Mouse (Mus musculus) testis, postnatal 14 days (tissue): Measurements from ENCODE around the gene Vax2.
A peak's percentile ranks its signal among the peaks of the same experiment; 100 is the strongest.

Source experiments
- DNase-seq: peaks from one replicate; pipeline ENCODE4 v3.0.0; 2021; ENCODE audit warnings: low spot score

The Vax2 gene

DNA sequence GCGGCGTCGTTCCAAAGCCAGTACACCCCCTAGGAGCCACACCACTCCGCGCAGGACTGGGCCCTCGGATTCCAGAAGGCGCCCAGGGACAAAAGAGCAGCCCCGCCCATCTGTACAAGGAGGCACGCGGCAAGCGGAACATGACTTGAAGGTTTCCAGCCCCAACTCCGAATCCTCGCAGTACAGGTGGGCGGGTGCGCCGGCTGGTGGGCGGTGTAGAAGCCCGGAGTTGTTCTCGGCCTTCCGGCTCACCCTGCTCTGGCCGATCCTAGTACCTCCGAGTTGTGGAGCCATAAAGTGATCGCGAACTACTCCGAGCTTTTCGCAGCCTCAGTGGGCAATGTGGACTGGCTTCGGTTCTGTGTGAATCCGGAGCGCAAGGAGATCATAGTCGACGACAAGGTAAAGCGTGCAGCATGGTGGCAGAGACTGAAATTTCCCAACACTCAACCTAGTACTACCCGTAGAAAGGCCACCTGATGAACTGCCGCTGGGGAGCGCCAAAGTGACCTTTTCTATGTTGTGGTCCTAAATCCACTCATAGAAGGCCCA lies 51.9 kb downstream of the Vax2 start:
- DNase-seq = peak; percentile 63

DNA sequence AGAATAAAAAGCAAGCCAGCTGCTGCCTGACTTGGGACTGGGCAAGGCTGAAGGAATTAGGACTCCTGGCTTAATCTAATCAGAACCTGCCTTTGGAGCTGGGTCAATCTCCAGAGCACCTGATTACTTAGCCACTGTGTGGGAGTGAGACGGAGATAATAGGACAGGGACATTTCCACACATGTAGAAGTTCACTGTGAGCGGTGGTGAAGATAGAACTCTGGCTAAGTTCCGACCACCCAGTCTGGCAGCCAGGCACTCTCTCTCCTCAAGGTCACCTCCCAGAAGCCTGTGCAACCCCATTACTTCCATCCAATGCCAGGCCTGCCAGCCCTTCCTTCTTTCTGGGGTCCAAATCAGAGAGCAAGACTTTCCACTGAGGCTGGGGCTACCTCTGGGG lies 55.9 kb downstream of the Vax2 start:
- peak; percentile 47 for DNase-seq

DNA sequence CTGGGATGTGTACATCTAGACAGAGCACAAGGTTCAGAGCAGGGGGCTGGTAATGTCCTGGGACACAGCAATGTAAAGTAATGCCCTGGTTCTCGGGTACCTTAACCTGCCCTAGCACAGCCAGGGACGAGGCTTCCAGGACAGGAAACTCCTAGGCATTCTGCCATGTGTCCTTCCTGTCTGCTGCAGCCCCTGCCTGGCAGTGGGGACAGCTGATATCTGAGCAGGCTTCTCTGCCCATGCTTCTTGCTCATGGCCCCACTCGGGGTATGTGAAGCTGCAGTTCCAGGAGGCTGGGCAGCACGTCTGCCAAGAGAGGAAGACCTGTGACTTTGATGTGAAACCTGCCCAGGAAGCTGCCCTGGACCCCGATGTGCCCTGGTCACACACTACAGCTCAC lies 57.4 kb downstream of the Vax2 start:
- DNase-seq = no peak

DNA sequence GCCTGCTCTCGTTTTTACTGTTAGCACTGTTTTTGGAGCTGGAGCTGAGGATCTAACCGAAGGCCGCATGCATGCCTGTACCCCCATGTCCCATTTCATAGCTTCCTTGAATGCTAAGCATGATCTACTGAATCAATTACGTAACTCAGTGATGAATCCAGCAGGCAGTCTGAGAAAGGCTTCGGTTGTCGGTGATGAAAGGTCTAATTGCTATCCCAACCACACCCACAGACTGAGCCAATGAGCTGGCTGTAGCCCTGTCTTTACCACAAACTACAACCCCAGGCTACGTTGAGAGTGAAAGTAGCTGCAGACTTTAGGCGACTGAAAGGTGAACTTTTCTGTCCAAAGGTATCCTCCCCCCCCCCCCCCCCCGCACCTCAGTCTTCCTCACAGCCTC lies 63.1 kb downstream of the Vax2 start:
- DNase-seq = no peak

DNA sequence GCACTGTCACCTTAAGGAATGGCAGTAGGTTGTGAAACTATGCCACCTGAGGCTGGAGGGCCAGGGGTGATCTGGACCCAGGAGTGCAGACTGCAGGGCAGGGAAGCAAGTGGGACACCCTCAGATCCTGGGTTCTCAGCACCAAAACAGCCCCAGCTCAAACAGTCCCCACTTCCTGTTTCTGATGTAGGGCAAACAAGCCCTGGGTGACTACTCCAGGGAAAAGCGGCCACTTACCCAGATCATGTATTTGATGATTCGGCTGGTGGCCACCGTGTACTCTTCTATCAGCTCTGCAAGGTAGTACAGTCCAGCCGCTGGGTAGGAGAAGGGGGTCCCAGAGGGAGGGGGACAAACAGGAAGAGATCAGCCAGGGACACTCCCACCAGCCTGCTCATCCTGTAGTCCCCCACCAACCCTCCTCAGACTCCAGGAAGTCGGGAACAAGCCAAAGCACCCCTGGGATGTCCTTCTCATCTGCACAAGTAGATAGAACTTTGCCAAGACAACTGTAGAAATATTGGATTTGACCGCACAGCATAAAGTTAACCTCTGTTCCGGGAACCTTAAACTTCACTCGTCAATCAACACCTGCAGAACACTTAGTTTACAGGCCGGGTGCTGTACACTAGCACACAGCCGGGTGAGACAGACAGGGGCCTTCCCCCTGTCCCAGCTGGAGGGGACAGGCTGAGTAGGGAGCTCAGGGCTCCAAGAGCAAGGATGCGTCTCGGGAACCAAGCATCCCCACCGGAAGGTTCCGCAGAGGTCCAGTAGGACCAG lies 63.9 kb downstream of the Vax2 start:
- DNase-seq = peak; percentile 29

DNA sequence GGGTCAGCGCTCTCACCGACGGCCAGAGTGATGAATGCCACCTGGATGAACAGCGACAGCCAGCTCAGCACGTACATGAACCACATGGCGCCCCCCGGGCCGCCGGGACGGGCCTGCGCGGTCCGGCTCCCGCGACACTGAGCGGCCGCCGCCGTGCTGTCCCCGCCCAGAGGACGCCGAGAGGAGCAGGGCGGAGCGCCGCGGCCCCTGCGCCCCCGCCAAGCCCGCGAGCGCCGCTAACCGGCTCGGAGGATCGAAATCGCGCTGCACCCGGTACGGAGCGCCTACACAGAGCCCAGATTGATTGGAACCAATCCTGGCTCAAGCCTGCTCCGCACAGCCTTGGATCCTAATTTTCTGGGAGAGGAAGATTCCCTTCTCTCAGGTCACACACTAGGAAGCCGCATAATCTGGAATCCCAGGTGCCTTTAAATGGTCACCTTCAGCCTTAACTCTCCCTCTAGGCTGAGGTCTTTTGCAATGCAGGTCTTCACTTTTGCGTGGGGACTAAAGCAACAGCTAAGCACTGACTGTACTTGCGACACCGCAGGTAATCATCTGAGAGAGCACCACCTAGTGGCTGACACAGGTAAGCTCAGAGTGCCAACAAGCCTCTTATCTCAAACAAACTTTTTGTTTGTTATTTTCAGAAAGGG lies 64.7 kb downstream of the Vax2 start, which contains the start of gene Tex261:
Tex261 (minus strand) TSS at position 176 of the 656 bp plus-strand sequence.
- DNase-seq = peak; percentile 90

DNA sequence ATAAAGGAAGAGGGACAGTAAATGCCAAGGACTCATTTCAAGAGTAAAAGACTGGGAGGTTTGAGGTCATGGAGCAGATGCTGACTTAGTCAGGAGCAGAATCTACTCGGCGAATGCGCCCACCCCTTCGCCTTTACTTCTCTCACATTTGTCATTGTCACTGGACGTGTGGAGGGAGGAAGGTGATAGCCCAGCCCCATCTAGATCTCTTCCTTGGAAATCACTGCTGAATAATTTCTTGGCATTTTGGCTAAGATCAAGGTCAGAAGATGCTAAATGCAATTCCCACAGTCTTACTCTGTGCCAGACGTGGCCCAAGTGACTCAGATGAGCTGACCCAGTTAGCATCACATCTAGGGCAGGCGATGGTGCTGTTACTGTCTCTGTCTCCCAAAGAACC lies 67.2 kb downstream of the Vax2 start:
- no peak for DNase-seq

DNA sequence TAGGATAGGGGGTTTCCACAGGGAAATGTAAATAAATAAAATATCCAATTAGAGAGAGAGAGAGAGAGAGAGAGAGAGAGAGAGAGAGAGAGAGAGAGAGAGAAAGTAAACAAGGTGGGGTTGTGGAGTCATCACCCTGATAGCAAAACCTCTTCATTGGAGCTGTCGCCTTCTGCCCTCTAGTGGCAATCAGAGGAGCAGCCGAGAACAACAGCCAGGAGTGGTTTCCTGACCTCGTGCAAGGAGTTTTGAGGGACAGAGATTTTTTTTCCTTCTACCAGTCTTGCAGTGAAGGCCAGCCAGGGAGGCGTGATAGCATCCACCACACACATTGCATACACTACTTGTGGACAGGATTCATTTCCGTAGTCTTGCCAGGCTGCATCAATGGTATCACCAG lies 68.0 kb downstream of the Vax2 start:
- no peak for DNase-seq

DNA sequence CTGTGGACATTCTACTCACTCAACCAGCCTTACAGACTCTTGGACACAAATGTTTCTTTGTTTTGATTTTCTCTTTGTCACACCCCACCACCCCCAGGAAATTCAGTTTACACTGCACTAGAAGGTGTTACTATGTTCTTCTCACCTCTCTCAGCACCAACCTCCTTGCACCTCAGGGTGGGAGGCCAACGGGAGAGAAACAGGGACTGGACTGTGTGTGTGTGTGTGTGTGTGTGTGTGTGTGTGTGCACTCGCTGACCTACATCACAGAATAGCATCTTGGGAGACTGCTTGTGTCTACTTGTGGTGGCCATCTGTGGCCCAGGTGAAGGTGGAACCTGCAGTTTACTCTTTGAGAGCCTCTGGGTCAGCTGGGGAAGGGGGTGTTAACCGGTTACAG lies 75.4 kb downstream of the Vax2 start:
- DNase-seq = no peak
